Mouse (Mus musculus) ES-Bruce4 (cell line): ENCODE data around the gene Cd82. TPM values are rescaled to one million over a fixed set of nuclear protein-coding genes. Genes with fewer than 3 reads are reported as not detected.

Experiments
- H3K27ac ChIP-seq: 2 replicates; pipeline ENCODE4 v1.5.1; 2012; ENCODE audit warnings: low read length, inconsistent platforms; ENCODE audit not compliant: insufficient read depth
- H3K27me3 ChIP-seq: 2 replicates; pipeline ENCODE4 v1.6.1; 2012; ENCODE audit warnings: mild to moderate bottlenecking, low read length, inconsistent platforms; ENCODE audit not compliant: control insufficient read depth, poor library complexity, insufficient read depth, severe bottlenecking
- H3K36me3 ChIP-seq: 2 replicates; pipeline ENCODE4 v1.6.1; 2012; ENCODE audit warnings: inconsistent platforms, mild to moderate bottlenecking, low read length, moderate library complexity; ENCODE audit not compliant: control insufficient read depth, poor library complexity, insufficient read depth, severe bottlenecking
- H3K4me1 ChIP-seq: one replicate; pipeline ENCODE4 v1.8.1; 2011; ENCODE audit warnings: low read length; ENCODE audit not compliant: control insufficient read depth, insufficient read depth
- H3K4me3 ChIP-seq: 2 replicates; pipeline ENCODE4 v1.5.1; 2011; ENCODE audit warnings: low read depth, mild to moderate bottlenecking, low read length
- H3K9ac ChIP-seq: 2 replicates; pipeline ENCODE4 v1.6.1; 2012; ENCODE audit warnings: low read depth, mild to moderate bottlenecking, inconsistent platforms; ENCODE audit not compliant: poor library complexity, severe bottlenecking
- H3K9me3 ChIP-seq: replicated peaks from 2 replicates; pipeline ENCODE4 v1.6.1; 2012; ENCODE audit warnings: mild to moderate bottlenecking, low read length, inconsistent platforms; ENCODE audit not compliant: control insufficient read depth, poor library complexity, insufficient read depth, severe bottlenecking
- CTCF ChIP-seq: IDR thresholded peaks from one replicate; pipeline ENCODE4 v1.8.1; 2011; ENCODE audit warnings: low read depth, low read length
- EP300 ChIP-seq: IDR thresholded peaks from 2 replicates; pipeline ENCODE4 v1.6.1; 2011; ENCODE audit warnings: low read depth, low read length; ENCODE audit not compliant: insufficient read depth
- POLR2A ChIP-seq: IDR thresholded peaks from one replicate; pipeline ENCODE4 v1.8.1; 2011; ENCODE audit warnings: low read length; ENCODE audit not compliant: insufficient read depth
- polyA plus RNA-seq: library from polyadenylated mRNA; stranded (reverse); fragments of >200 nt; gene quantifications from 2 replicates; pipeline ENCODE4 v1.2.4, GENCODE M21; 2011; ENCODE audit warnings: low read depth; ENCODE audit not compliant: missing spikeins, insufficient read depth, insufficient read length

Cd82 gene
- polyA plus RNA-seq, 1 experiment: 4.2 TPM

- Histone ChIP-seq H3K4me1 (no peaks in the 10 kb centered on the region), H3K36me3 (no peaks in the 10 kb centered on the region), H3K9ac (no peak overlapping the region), H3K4me3 (no peak overlapping the region), H3K27me3 (no peaks in the 10 kb centered on the region), H3K27ac (no peak overlapping the region), H3K9me3 (no peaks in the 10 kb centered on the region)
- TF ChIP-seq EP300: no peak
- no peak for TF ChIP-seq CTCF
- TF ChIP-seq POLR2A: no peak
Measured at GRCm38 (mm10) chr2:93460786-93461469, 2.0 kb downstream of the Cd82 start.

DNA sequence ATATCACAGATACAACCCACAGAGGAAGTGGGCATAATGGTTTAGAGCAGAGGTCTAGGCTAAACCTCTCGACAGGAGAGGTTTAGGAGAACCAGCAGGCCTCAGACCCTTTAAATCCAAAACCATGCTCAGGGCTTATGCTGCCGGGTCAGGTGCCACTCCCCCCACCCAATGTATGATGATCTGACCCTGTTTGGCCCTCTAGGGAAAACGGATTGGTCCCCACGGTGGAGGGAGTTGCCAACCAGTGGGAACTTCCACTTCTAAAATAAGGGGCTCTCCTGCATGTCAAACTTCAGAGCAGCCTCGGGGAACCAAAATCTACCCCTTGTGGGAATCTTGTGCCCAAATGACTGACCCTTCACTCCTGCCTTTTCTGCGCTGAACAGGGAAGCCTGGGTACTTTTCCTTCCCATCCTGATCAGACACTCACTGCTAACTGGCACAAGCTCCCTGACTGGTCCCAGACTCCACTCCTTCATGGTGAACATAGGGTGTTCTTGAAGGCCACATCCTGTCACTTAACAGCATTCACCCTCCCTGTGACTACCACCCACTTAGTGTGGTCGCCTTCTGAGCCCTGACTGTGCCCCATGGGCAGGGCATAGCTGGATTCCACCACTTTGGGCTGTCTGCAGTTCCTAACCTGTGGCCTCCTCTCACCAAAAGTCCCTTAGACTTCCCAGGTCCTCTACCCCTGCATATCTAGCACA, 3.6 kb downstream of the Cd82 start:
- H3K9me3 ChIP-seq: no peaks in the 10 kb centered on the region
- no peak overlapping the region for H3K4me3 ChIP-seq
- no peaks in the 10 kb centered on the region for H3K4me1 ChIP-seq
- H3K9ac ChIP-seq: no peak overlapping the region
- H3K36me3 ChIP-seq: no peaks in the 10 kb centered on the region
- H3K27ac ChIP-seq: no peak overlapping the region
- no peak for TF ChIP-seq EP300
- TF ChIP-seq POLR2A: no peak
- TF ChIP-seq CTCF: no peak
- H3K27me3 ChIP-seq: no peaks in the 10 kb centered on the region

- Histone ChIP-seq H3K27me3 (no peaks in the 10 kb centered on the region), H3K27ac (no peak overlapping the region)
Measured at GRCm38 (mm10) chr2:93458332-93459207, 4.4 kb downstream of the Cd82 start.

GRCm38 (mm10) chr2:93457426-93458130, 5.4 kb downstream of the Cd82 start:
- Histone ChIP-seq H3K36me3 (no peaks in the 10 kb centered on the region), H3K27ac (no peak overlapping the region), H3K4me3 (no peak overlapping the region), H3K9me3 (no peaks in the 10 kb centered on the region), H3K9ac (no peak overlapping the region), H3K27me3 (no peaks in the 10 kb centered on the region), H3K4me1 (no peaks in the 10 kb centered on the region)
- TF ChIP-seq CTCF (no peak), POLR2A (no peak), EP300 (no peak)

More at GRCm38 (mm10) chr2:93458332-93459207, 4.4 kb downstream of the Cd82 start:
- H3K4me3 ChIP-seq: no peak overlapping the region
- H3K9me3 ChIP-seq: no peaks in the 10 kb centered on the region
- no peak for TF ChIP-seq POLR2A
- no peak for TF ChIP-seq CTCF
- TF ChIP-seq EP300: no peak
- H3K9ac ChIP-seq: no peak overlapping the region
- H3K36me3 ChIP-seq: no peaks in the 10 kb centered on the region
- no peaks in the 10 kb centered on the region for H3K4me1 ChIP-seq

GRCm38 (mm10) chr2:93456140-93456539, 6.8 kb downstream of the Cd82 start:
- Histone ChIP-seq H3K9ac (no peak overlapping the region), H3K9me3 (no peaks in the 10 kb centered on the region), H3K36me3 (no peaks in the 10 kb centered on the region), H3K4me3 (no peak overlapping the region), H3K27ac (no peak overlapping the region), H3K4me1 (no peaks in the 10 kb centered on the region), H3K27me3 (no peaks in the 10 kb centered on the region)
- TF ChIP-seq EP300 (no peak), POLR2A (no peak), CTCF (no peak)
